Mouse (Mus musculus) yolk sac, embryonic 10.5 days (tissue): ENCODE results near the gene Gng12.

ENCODE experiments used
- DNase-seq: peaks from one replicate; pipeline ENCODE4 v3.0.0-alpha.2; 2017; ENCODE audit warnings: low spot score

The Gng12 gene

DNA sequence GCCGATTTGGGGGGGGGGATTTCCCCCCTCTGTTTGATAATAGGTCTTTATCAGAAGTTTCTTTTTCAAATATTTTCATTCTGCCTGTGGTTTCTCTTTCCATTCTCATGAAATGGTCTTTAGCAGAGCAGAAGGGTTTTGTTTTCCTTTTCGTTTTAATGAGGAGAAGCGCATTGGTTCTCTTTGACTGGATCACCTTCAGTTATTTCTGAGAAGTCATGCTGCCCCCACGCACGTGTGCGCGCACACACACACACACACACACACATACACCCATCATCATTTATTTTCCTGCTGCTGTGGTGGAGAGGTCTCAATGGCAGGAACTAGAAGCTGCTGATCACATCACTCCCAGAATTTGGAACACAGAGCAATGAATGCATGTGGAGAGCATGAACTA is 20.8 kb downstream of the Gng12 start:
- DNase-seq = no peak

DNA sequence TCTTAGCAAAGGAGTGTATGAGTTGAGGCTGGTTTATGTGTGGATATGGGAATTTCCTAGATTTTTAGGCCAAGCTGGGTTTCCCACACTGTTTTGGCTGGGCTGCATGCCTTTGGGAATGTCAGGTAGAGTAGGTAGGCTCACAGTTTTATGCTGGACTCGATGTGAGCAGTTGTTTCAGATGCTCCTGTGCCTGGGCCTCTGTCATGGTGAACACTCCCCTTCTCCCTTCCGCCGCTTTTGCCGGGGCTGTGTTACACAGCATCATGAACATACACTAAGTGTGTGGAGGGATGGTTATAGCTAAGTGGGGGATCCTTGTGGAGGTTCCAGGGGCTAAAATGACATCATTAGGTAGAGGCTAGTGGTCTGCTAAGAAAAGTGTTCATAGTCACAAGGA is 24.6 kb downstream of the Gng12 start:
- no peak for DNase-seq

DNA sequence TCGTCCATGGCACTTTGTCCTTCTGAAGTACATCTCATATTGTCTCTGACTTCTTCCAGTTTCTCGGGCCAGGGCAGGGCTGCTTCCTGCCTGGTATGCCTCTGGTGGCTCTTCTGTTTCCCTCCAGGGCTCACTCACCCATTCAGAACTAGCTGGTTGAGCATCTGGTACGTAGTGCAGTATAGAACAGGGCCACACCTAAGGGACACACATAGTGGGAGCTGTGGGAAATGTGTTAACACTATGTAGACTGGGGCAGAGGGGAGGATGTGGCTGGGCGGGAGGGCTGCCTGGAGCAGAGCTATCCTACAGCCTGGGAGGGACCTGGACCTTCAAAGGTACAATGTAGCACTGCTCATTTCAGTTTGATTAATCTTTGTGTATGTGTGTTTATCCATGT is 25.6 kb downstream of the Gng12 start:
- DNase-seq = no peak

DNA sequence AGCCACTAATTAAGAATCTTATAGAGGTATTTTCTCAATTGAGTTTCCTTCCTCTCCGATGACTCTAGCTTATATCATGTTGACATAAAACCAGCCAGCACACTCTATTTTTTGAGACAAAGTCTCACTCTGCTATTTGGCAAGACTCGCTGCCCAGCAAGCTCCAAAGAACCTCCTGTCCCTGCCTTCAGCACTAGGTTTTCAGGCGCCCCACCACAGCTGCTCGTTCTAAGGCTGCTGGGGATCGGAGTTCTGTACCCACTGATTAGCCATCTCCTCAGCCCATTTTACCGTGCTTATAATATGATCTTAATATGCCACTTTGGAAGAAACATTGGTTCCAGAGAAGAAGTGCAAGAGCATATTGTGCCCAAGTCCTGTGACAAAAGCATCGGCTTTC is 26.3 kb downstream of the Gng12 start:
- DNase-seq = no peak

DNA sequence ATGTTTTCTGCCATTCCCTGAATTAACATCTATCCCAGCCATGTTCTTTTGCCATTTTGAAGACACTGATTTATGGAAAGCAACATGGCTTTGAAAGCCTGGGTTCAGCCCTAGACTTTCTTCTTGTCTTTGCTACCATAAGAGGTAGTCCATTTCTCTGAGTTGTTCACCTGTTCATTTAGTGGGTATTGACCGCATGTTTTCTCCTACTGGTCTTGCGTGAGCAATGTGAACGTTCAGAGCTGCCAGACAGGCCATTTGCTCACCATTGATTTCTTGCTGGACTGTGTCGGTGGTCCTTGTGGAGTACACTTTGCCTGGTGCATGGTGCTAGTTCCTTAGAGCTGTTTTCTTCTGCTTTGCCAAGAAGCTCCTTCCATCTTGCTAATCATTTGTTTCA is 27.7 kb downstream of the Gng12 start:
- DNase-seq = no peak

DNA sequence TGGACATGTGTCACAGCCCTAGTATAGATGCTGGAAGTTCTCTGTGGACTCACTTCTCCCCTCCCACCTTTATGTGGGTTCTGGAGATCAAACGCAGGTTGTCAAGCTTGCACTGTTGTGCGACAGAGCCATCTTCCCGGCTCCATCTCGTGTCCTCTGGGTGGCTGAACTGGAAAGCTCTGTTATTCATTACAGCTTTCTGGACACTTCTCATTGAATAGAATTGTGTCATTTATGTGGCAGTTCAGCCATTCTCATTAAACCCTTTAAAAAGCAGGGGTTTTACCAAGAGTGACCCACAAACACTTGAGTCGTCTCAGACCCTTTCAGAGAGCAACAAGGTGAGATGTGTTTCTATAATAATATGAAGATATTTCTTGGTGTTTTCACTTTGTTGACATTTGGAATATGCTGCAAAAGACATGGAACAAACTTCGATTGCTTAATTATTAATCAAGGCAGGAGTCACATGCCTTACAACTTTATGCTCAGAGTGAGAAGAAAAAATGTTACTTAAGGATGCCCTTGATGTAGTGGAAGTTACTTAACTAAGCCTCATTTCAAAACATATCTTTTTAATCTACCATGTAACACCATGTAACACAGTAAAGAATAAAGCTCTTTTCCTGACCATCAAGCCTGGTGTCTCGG is 28.2 kb downstream of the Gng12 start:
- DNase-seq = no peak

DNA sequence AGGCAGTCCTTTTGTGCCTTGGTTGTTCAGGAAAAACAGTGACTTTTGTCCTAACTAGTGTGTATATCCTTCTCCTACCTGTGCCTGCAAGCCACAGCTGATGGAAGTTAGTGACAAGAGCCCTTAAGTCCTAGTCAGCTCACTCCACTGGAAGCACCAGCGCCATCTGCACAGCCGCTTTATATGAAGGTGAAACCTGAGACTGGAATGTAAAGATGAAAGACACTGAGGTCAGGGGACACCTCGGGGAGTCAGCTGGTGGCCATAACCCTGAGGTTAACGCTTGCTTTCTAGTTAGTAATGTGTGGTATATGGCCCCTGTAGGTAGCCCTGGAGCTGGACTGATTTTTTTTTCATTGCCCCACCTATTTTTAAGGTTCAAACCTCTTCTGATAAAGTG is 30.1 kb downstream of the Gng12 start:
- no peak for DNase-seq

DNA sequence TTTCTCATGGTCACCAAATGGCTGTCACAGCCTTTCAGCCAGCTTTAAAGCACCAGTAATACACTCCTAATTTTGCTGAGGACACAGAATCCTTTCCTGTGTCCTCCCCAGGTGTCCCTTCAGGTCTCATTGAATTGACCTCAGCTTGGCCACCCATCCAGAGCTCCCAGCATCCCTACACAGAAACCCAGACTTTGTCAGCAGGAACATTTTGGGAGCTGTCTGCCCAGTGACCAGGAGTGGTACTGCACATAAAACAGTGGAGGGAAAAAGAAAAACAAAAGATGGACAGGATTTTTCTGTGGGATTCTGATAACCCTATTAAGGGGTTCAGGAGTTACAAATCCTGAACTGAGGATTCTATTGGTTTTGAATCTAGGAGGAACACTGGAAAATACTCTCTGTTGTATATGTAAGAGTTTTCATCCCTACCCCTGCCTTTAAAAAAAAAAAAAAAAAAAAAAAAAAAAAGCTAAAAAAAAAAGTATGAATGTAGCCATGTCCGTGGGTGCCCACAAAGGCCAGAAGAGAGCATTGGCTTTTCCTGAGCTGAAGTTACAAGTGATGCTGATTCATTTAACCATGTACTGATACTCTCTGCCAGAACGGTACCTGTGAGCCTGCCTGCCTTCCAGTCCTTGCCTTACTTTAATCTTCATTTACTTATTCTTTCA is 32.9 kb downstream of the Gng12 start:
- no peak for DNase-seq

DNA sequence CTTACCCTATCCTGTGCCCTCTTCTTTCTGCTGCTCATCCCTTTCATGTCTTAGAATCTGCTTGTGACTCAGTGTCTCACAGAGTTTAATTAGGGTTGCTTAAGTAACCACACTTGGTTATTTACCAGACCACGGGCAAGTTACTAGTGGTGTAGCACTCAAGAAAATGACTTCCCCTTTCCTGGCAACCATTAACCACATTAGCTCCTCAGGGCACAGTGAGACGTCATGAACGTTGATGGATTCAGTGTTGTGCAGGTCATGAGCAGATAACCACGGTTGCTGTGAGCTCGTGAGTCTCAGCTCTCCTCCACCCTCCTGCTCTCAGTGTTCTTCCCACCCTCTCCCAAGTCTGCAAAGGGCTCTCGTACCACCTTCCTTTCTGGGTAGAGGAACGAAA is 33.5 kb downstream of the Gng12 start:
- no peak for DNase-seq

DNA sequence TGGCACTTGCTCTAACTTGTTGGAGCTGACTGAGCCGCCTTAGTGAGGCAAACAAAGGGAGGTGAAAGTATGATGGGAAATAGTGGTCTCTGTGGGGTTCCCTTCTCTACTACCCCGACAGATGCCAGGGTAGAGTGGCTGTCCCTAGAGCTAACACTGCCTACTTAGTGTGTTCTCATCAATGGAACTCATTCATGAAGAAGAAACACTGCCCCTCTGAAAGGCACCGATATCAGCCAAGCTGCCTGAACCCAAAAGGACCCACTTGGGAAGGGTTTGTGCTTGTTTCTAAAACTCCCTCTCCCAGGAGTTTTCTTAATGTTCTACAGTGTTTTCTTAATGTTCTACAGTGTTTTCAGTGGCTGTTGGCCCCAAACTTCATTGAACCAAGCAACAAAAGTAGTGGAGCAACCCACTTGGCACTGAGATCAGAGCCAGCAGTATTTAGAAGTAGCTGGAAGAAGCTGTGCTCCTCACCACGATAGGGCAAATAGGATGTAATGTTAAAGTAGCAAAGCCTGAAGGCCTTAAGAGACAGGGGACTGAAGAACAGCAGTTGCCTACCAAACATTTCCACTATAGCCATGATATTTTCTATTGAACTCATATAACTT is 36.1 kb downstream of the Gng12 start:
- no peak for DNase-seq

DNA sequence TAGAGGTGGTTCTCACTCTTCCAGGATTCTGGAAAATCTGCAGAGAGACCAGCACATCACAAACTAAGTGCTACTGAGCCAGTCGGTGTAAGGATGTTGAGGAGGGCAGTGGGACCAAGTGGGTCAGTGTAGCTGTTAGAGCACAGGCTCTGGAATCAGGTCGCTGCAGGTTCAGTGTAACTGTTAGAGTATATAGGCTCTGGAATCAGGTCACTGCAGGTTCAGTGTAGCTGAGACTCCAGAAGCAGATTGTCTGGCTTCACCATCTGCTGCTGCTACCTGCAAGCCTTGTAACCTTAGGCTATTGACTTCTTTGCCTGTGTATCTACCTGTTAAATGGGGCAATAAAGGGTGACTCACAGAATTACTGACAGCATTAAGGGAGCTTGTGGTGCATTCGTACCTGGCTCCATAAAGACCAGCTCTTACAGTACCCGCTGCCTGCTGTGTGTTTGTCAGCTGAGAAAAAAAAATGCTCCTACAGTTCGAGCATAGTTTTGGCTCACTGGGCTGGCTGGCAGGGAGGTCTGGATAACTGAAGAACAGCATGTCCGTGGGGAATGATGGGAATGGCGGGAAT is 44.5 kb downstream of the Gng12 start:
- DNase-seq = no peak

DNA sequence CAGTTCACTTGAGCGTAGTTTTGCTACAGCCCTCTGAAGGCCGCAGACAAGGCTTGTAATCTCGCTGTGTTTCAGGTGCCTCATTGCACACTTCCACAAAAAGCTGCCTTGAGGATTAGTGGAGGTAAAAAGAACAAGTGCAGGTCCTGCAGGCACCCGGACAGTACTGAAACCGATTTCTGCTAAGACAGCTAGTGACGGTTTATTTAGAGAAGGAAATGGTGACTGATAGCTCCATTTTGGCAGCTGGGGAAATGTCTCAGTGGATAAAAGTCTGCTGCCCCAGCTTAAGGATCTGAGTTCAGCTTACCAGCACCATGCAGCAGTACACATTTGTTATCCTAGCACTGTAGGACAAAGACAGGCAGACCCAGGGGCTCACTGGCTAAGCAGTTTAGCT is 45.6 kb downstream of the Gng12 start:
- DNase-seq = no peak

DNA sequence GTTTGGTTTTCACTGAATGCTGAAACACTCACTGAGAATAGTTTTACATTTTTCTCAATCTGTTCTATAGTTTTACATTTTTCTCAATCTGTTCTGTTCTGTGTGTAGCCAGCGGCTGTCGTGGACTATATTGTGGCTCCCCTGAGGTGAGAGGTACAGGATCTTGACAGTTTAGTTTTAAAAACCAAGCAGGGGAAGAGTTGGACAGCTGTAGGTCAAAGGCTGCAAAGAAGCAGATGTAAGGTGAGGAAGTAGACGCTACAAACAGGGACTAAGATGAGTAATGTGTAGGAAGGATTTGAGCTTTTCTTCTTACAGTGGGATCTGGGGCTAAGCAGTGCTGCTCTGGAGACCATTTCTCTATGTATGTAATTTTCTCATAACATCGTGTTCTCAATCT is 46.6 kb downstream of the Gng12 start:
- no peak for DNase-seq

DNA sequence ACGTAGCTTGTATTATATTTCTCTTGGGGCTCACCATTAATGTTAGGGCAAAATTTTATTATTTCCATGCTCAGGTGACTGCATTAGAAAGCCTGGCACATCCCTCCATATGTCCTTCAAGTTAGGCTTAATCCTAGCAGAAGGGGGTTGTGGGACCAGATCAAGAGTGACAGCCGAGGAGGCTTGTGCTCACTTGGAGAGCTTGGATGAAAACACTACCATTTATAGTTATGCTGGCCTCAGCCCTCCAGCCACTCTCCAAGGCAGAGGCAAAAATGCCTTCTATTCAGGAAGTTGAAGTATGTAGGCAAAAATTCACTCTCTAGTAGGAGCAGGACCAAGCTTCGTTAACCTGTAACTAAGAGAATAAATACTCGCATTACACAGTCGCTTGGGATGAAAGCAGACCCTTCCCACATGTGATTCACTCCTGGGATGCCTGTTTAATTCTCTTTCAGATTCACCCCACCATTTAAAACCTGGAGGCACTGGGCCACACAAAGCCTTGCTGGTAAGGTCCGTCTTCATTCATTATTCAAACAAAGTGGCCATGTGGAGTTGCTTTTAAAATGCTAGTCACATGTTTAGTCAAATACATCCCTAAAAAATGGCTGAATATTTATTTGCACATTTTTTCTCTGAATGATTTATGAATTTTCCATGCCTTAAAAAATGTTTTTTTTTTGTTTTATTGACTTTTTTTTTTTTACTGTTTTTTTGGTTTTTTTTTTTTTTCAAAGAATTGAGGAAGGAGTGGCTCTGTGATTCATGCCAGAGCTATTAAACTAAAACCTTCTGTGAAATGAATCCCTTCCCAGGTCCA is 47.4 kb downstream of the Gng12 start:
- DNase-seq = no peak

DNA sequence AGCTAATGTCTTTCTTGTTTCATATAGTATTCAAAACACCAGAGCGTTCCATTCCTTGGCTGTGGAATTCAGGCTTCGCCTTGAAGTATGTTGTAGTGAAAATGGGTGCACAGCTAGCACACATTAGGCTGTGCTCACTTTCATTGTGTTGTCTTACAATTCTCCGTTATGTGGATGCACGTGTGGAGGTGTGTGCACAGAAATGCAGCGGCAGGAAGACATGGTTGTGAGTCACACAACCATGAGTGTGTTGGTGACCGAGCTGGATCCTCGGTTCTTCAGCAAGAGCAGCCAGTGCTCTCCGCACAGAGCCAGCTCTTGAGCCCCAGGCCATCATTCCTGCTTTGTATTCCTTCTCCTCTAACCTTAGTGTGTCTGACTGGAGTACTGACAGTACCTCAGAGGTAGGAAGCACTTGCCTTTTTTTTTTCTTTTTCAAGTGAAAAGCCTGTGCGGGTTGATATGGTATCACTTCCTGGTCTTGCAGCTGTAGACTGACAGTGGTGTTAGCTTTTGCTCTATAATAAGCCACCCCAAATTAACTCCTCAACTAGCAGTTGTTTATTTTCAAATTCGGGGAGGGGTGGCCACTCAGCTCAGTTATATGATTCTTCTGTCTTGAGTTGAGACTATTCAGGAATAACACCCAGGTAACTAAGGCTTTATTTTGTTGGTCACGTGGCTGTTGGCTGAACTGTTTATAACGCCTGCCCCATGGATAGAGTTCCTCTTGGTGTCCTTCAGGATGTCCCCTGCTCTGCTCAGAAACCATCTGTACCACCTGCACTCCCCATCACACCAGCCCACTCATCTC is 48.2 kb downstream of the Gng12 start:
- DNase-seq = no peak

DNA sequence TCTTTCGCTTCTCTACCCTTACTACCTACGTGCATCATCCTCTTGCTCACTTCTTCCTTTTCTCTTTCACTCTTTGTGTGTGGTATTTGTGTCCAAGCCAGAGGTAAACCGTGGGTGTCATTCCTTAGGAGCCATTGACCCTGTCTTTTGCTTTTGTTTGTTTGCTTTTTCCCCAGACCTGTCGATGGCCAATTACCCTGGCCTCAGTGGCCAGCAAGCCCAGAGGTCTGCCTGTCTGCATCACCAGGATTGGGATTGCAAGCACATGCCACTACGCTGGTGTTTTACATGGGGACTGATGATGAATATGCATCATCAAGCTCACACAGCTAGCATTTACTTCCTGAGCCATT is 48.8 kb downstream of the Gng12 start:
- no peak for DNase-seq

DNA sequence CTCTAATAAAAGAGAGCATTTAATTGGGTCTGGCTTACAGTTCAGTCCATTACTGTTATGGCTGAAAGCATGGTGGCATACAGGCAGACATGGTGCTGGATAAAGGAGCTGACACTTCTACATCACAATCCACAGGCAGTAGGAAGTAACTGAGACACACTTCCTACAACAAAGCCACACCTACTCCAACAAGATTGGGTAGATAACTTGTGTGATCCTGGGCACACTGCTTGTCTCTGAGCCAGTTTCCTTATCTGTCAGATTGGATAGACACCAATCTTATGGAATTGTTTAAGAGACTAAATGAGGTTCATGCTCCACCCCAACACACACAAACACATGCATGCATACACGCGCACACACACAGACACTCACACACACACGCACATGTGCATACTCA is 51.9 kb downstream of the Gng12 start:
- DNase-seq = no peak

DNA sequence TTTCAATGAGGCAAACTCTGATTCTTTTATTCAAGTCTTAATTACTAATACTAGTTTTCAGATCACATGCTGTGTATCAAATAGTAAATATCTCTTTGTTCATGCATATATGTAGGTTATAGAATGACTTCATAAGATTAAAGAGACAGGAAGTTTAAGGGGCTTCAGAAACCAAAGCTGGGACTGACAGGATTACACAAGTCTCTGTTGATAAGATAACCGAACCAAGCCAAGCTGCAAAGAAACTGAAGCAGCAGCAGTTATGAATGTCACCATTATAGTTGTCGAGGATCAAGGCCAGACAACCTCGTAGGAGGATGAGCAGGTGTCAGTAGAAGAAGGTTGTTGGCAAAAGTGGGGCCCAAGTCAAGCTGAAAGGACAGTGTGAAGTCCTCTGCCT is 52.7 kb downstream of the Gng12 start:
- no peak for DNase-seq

DNA sequence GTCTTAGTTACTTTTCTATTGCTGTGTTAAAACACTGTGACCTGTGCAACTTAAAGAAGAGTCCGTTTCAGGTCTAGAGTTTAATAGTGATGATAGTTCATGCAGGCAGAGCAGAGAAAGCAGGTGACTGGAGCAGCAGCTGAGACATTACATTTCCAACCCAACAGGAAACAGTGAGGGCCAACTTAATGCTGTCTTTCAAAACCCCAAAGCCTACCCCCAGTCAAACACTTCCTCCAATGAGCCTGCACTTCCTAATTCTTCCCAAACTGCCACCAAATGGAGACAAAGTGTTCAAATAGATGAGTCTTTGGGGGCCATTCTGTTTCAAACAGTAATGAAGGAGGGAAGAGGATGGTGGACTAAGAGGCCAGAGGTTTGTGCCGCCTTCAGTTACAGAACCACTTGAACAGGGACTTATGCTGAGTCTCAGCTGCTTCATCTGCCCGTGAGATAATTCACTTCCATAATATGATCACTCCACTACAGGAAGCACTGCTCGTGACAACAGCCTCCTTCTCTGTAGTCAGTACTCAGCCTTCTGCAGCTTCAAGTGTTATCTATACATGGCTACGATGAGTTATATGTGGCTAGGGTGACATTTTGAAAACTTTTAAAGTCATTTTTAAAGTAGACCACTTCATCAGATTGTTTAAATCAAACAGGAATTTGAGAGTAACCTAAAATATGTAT is 55.7 kb downstream of the Gng12 start:
- DNase-seq = no peak

DNA sequence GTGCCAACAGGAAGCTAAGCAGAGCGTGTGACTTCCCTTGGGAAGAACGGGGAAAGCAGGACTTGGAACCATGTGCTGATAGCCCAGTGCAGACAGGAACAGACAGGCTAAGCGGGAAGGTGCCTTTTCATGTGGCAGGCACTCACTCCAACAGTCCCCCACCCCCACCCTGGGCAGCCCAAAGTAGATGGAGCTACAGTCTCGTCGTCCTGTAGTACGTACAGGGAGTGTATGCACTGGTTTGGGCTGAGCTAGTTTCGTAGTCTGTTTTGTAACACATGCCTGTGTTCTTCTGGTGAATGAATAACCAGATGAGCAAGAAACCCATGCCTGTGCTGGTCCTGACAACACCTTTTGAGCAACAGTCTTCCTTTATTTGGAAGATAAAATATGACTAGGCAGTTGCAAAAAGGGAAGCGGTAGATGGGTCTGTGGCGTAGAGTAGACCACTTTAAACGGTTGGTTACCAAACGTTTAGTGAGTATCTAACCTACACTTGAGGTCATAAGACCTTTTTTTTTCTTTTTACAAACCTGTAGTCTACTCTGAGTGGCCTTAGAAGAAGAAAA is 57.8 kb downstream of the Gng12 start:
- DNase-seq = peak; percentile 79
